In the genomic region with DNA sequence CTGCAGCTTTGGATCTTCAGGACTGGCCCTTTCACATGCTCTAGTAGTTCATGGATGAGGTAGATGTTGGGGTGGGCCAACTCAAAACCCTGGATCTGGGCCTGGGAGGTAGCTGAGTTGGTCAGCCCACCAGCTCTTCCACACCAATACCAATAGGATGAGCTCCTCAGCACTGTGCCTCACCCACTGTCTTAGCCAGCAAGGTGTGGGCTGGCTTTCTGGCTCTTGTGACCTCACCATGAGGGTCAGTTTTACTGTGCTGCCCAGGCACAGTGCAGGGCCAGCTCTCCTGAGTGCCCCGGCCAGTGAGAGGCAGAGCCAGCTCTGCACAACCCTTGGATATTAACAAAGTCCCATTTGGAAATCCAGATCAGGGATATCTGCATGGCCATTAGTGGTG, we compare ENCODE assay signal across 31 mouse cellular contexts. TPM values are rescaled to one million over a fixed set of nuclear protein-coding genes. Genes with fewer than 3 reads are reported as not detected.
DNase-seq lines count a peak whose midpoint lies in the region; ATAC-seq and TF ChIP-seq lines count a peak whose summit lies in the region.
"Had no signal": no experiment of that assay in that cellular context is flagged by ENCODE, and none has a peak within 500 bp of the region (broad histone marks: within the 10 kb centered on the region; RNA-seq: fewer than 3 reads in every experiment).

No protein-coding gene starts in this region.

- TF ChIP-seq CTCF in E14TG2a.4 (conservative IDR thresholded peaks at IDR 0.05; ENCODE audit: low read length), result no peak
- TF ChIP-seq CTCF in stomach, postnatal 0 days (IDR thresholded peaks at IDR 0.05; ENCODE audit: low read depth), result no peak

- 0 out of 2 replicates have a peak overlapping the region, but pooled peaks have one; percentile 13 for H3K4me3 ChIP-seq in E14TG2a.4 (replicated peaks; ENCODE audit: low read length)
- no peak overlapping the region for H3K4me3 ChIP-seq in stomach, postnatal 0 days (ENCODE audit: low read depth, low read length)
- H3K4me3 ChIP-seq: embryonic facial prominence, embryonic 13.5 days; embryonic facial prominence, embryonic 15.5 days; erythroblast, embryonic 14.5 days; forebrain, embryonic 10.5 days; forebrain, embryonic 12.5 days had no signal

- H3K4me2 ChIP-seq in stomach, postnatal 0 days (replicated peaks; ENCODE audit: low read depth), result no peak overlapping the region
- H3K4me2 ChIP-seq: embryonic facial prominence, embryonic 13.5 days; embryonic facial prominence, embryonic 15.5 days; forebrain, embryonic 12.5 days had no signal

- peak; percentile 82 for DNase-seq in heart, adult 11 months
- DNase-seq in heart, adult 8-10 months (ENCODE audit: low spot score), result no peak
- DNase-seq in R1 (ENCODE audit: low read depth, low spot score), result peak; percentile 39
- DNase-seq in stomach, postnatal 0 days (ENCODE audit: low spot score), result no peak
- no peak for DNase-seq in lung, postnatal 14 days
- no peak for DNase-seq in adrenal gland, adult 8-10 months
- DNase-seq: adrenal gland, adult 2 months; adrenal gland, postnatal 14 days; B cell, adult 2 months; cerebellum, adult 11 months; cerebellum, adult 18-20 months; cerebellum, adult 8-10 months; cerebellum, adult 9-11 months; cerebellum, postnatal 14 days; cerebellum, postnatal 36 days; embryo, embryonic 11 days had no signal

- peaks cover 20% of the 10 kb centered on the region for H3K9me3 ChIP-seq in E14TG2a.4 (ENCODE audit: low read length)
- no peaks in the 10 kb centered on the region for H3K9me3 ChIP-seq in stomach, postnatal 0 days (ENCODE audit: control insufficient read depth, low read length)
- H3K9me3 ChIP-seq: embryonic facial prominence, embryonic 13.5 days; embryonic facial prominence, embryonic 15.5 days had no signal

- no peak overlapping the region for H3K27ac ChIP-seq in stomach, postnatal 0 days (replicated peaks)
- H3K27ac ChIP-seq: embryonic facial prominence, embryonic 13.5 days; embryonic facial prominence, embryonic 15.5 days; forebrain, embryonic 10.5 days; forebrain, embryonic 12.5 days had no signal

- 95% methylated on average over 1 of the region's 1 CpGs for WGBS in stomach, postnatal 0 days

- no peaks in the 10 kb centered on the region for H3K27me3 ChIP-seq in E14TG2a.4 (ENCODE audit: insufficient read depth, low read length)
- no peaks in the 10 kb centered on the region for H3K27me3 ChIP-seq in stomach, postnatal 0 days (ENCODE audit: control insufficient read depth, insufficient read depth, low read length)
- H3K27me3 ChIP-seq: embryonic facial prominence, embryonic 13.5 days; embryonic facial prominence, embryonic 15.5 days; forebrain, embryonic 12.5 days; Patski had no signal

- 0 out of 2 replicates have a peak, but pooled peaks have one; percentile 63 for ATAC-seq in stomach, postnatal 0 days (ENCODE audit: low FRiP score, low TSS enrichment)
- ATAC-seq: CD4-positive, CD25-positive, alpha-beta regulatory T cell, adult 4 months; forebrain, embryonic 14.5 days; forebrain, embryonic 16.5 days; Patski had no signal

- peaks cover 9% of the 10 kb centered on the region; the same call in 1 of the 2 replicates for H3K4me1 ChIP-seq in E14TG2a.4 (replicated peaks; ENCODE audit: low read depth, low read length)
- H3K4me1 ChIP-seq in stomach, postnatal 0 days (replicated peaks; ENCODE audit: control insufficient read depth, insufficient read depth), result no peaks in the 10 kb centered on the region
- H3K4me1 ChIP-seq: embryonic facial prominence, embryonic 13.5 days; embryonic facial prominence, embryonic 15.5 days; forebrain, embryonic 10.5 days; forebrain, embryonic 12.5 days had no signal

- TF ChIP-seq EP300 in stomach, postnatal 0 days (optimal IDR thresholded peaks at IDR 0.05), result no peak

- no peak overlapping the region for H3K9ac ChIP-seq in stomach, postnatal 0 days (ENCODE audit: low read length)
- H3K9ac ChIP-seq: embryonic facial prominence, embryonic 13.5 days; embryonic facial prominence, embryonic 15.5 days; forebrain, embryonic 12.5 days had no signal

- H3K36me3 ChIP-seq in E14TG2a.4 (ENCODE audit: insufficient read depth, low read length), result no peaks in the 10 kb centered on the region
- H3K36me3 ChIP-seq in stomach, postnatal 0 days (ENCODE audit: control insufficient read depth, insufficient read depth, low read length), result no peaks in the 10 kb centered on the region
- H3K36me3 ChIP-seq: embryonic facial prominence, embryonic 13.5 days; embryonic facial prominence, embryonic 15.5 days; forebrain, embryonic 10.5 days; forebrain, embryonic 12.5 days; G1E had no signal

RNA-seq across cellular contexts. Expression of a gene that starts 7.1 kb away (rescaled TPM):
- total RNA-seq in heart, adult 8-10 months (2022), result 1 to 10 TPM; 4.6 to 7.5 (median 5.4) TPM
- 0.96 and 1.2 TPM in 2 replicates for polyA plus RNA-seq in stomach, postnatal 0 days (2015; fragmentation: Nextera tagmentation; extraction: Ambion mirVana)
- total RNA-seq in adrenal gland, adult 8-10 months (2022), result 1 to 10 TPM; 2.9 to 5.9 (median 4.2) TPM
- polyA plus RNA-seq: erythroblast, embryonic 14.5 days had no signal

RNA-seq across cellular contexts. Expression of a gene that starts 8.8 kb away (rescaled TPM):
- total RNA-seq in heart, adult 8-10 months (2022), result 10 to 100 TPM in 1 of 4 experiments, 1 to 10 TPM in 3; 6.7 to 10.0 (median 9.2) TPM
- polyA plus RNA-seq in stomach, postnatal 0 days (2015; fragmentation: Nextera tagmentation; extraction: Ambion mirVana), result 2.7 and 3.0 TPM in 2 replicates
- total RNA-seq in adrenal gland, adult 8-10 months (2022), result 10 to 100 TPM; 16.8 to 25.2 (median 20.5) TPM

RNA-seq across cellular contexts. Expression of a gene that starts 13.0 kb away (rescaled TPM):
- total RNA-seq in heart, adult 8-10 months (2022), result not detected
- 0.17 TPM in 1 of 2 replicates, not detected in the other for polyA plus RNA-seq in stomach, postnatal 0 days (2015; fragmentation: Nextera tagmentation; extraction: Ambion mirVana)
- total RNA-seq in adrenal gland, adult 8-10 months (2022), result not detected
- total RNA-seq: adrenal gland, adult 2 months; adrenal gland, postnatal 14 days; adrenal gland, postnatal 4 days; CH12.LX; common myeloid progenitor, adult 5-6 weeks; G1E had no signal
- polyA plus RNA-seq: embryonic facial prominence, embryonic 11.5 days; embryonic facial prominence, embryonic 13.5 days; embryonic facial prominence, embryonic 15.5 days; erythroblast, embryonic 14.5 days; forebrain, embryonic 10.5 days; forebrain, embryonic 12.5 days; forebrain, embryonic 14.5 days; forebrain, embryonic 16.5 days; G1E; Patski had no signal

RNA-seq across cellular contexts. Expression of a gene that starts 15.4 kb away (rescaled TPM):
- total RNA-seq in heart, adult 8-10 months (2022), result 1 to 10 TPM; 2.7 to 4.5 (median 3.1) TPM
- 0.40 and 0.44 TPM in 2 replicates for polyA plus RNA-seq in stomach, postnatal 0 days (2015; fragmentation: Nextera tagmentation; extraction: Ambion mirVana)
- 1 to 10 TPM; 1.9 to 3.1 (median 2.8) TPM for total RNA-seq in adrenal gland, adult 8-10 months (2022)
- total RNA-seq: G1E had no signal
- polyA plus RNA-seq: G1E had no signal

RNA-seq across cellular contexts. Expression of a gene that starts 36.6 kb away (rescaled TPM):
- total RNA-seq in heart, adult 8-10 months (2022), result under 1 TPM; 0.11 to 0.41 (median 0.23) TPM
- 0.96 and 1.3 TPM in 2 replicates for polyA plus RNA-seq in stomach, postnatal 0 days (2015; fragmentation: Nextera tagmentation; extraction: Ambion mirVana)
- total RNA-seq in adrenal gland, adult 8-10 months (2022), result 1 to 10 TPM in 3 of 4 experiments, under 1 TPM in 1; 0.70 to 3.9 (median 2.3) TPM
- total RNA-seq: common myeloid progenitor, adult 5-6 weeks; G1E had no signal
- polyA plus RNA-seq: erythroblast, embryonic 14.5 days had no signal

Comparison
In these comparisons a context has a peak if more than half of its experiments do, and no peak if none do; other contexts are left out.
1. DNase-seq: peak in heart, adult 11 months (single experiment) and R1 (single experiment); none in heart, adult 8-10 months (single experiment), stomach, postnatal 0 days (single experiment), lung, postnatal 14 days (single experiment) and adrenal gland, adult 8-10 months (single experiment).